Mouse (Mus musculus): ENCODE data around the gene Agbl4. TPM values are rescaled to one million over a fixed set of nuclear protein-coding genes. Genes with fewer than 3 reads are reported as not detected.

Agbl4 gene
- polyA plus RNA-seq, 2 experiments from 2014 or later = not detected

- no peak for ATAC-seq
These were observed 1013.3 kb downstream of the Agbl4 start for GRCm38 (mm10) chr4:111410731-111411130.

GRCm38 (mm10) chr4:111414399-111414798 is 1016.9 kb downstream of the Agbl4 start:
- no peak for ATAC-seq

GRCm38 (mm10) chr4:111414818-111415488 is 1017.5 kb downstream of the Agbl4 start, which contains the start of gene Bend5:
Bend5 (plus strand) TSS chr4:111415006.
- peak; percentile 80 for ATAC-seq

GRCm38 (mm10) chr4:111416126-111416525 is 1018.7 kb downstream of the Agbl4 start:
- no peak for ATAC-seq

- no peak for ATAC-seq
These were observed 1019.1 kb downstream of the Agbl4 start for GRCm38 (mm10) chr4:111416551-111416950.

GRCm38 (mm10) chr4:111417716-111418115 is 1020.3 kb downstream of the Agbl4 start:
- ATAC-seq = no peak

- no peak for ATAC-seq
These were observed 1022.0 kb downstream of the Agbl4 start for GRCm38 (mm10) chr4:111419476-111419875.

GRCm38 (mm10) chr4:111420031-111420430 is 1022.6 kb downstream of the Agbl4 start:
- ATAC-seq = no peak

- ATAC-seq = no peak
These were observed 1023.5 kb downstream of the Agbl4 start for GRCm38 (mm10) chr4:111420955-111421354.

GRCm38 (mm10) chr4:111421785-111422184 is 1024.3 kb downstream of the Agbl4 start:
- ATAC-seq = no peak

GRCm38 (mm10) chr4:111424371-111424950 is 1027.0 kb downstream of the Agbl4 start:
- ATAC-seq = no peak

- ATAC-seq = no peak
These were observed 1027.7 kb downstream of the Agbl4 start for GRCm38 (mm10) chr4:111425170-111425569.

- no peak for ATAC-seq
These were observed 1033.7 kb downstream of the Agbl4 start for GRCm38 (mm10) chr4:111431186-111431585.

GRCm38 (mm10) chr4:111432013-111432412 is 1034.6 kb downstream of the Agbl4 start:
- ATAC-seq = no peak

- no peak for ATAC-seq
These were observed 1035.0 kb downstream of the Agbl4 start for GRCm38 (mm10) chr4:111432417-111432816.

- no peak for ATAC-seq
These were observed 1044.2 kb downstream of the Agbl4 start for GRCm38 (mm10) chr4:111441709-111442108.

- ATAC-seq = no peak
These were observed 1045.2 kb downstream of the Agbl4 start for GRCm38 (mm10) chr4:111442435-111443238.

GRCm38 (mm10) chr4:111443906-111444615 is 1046.6 kb downstream of the Agbl4 start:
- ATAC-seq = no peak

- no peak for ATAC-seq
These were observed 1047.2 kb downstream of the Agbl4 start for GRCm38 (mm10) chr4:111444616-111445160.

GRCm38 (mm10) chr4:111447918-111448317 is 1050.5 kb downstream of the Agbl4 start:
- no peak for ATAC-seq

GRCm38 (mm10) chr4:111448586-111448985 is 1051.1 kb downstream of the Agbl4 start:
- ATAC-seq = no peak

- ATAC-seq = no peak
These were observed 1052.2 kb downstream of the Agbl4 start for GRCm38 (mm10) chr4:111449442-111450199.

Measured in activated CD4-positive, CD25-positive, alpha-beta regulatory T cell, adult 4 months (primary cell).